Mouse (Mus musculus) fat pad, adult 2 months (tissue): Measurements from ENCODE around the gene Gm12888.
"Not testable (repeated sequence)": the region's sequence is repeated elsewhere in the genome, so short reads cannot be mapped to it uniquely, and the experiment has no call there.

Experiments used
- DNase-seq: peaks from one replicate; pipeline ENCODE4 v3.0.0-alpha.2; 2011; ENCODE audit warnings: low read depth, low spot score; ENCODE audit errors: extremely low read depth

The Gm12888 gene

DNA sequence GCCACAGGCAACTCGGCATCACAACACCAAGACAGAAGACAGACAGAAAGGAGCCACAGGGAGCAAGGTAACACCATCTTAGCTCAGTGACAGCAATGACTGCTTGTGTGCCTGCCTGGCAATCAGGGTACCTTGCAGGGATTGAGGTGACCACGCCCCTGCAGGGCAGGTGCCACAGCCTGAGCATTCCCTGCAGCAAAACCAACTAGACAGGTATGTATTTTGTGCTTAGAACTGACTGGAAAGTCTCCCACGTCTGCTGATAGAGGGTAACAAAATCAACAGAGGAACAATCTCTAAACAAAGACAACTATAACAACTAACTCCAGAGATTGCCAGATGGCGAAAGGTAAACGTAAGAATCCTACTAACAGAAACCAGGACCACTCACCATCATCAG lies at the start of gene Gm12888:
Gm12888 (minus strand) TSS at position 101 of the 400 bp plus-strand sequence.
- DNase-seq, result not testable (repeated sequence)
